Comparison of ENCODE assay signal across 15 mouse cellular contexts in the genomic region with DNA sequence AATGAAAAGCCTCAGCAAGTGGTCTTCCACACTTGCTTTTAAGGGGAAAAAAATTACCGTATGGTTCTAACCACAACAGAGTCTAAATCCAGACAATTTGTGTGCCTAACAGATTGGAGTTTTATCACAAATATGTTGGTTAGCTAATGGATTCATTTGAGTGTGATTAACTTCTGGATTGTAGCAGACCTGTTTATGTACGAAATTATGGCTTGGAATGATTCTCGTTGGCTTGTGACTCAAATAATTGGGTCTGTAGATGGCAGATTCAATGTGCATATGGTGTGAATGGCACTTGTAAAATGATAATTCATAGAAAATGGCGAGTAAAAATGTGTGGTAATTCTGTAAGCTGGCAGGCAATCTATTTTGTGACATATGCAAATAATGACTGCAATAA.
"Had no signal": no experiment of that assay in that cellular context is flagged by ENCODE, and none has a peak within 500 bp of the region (broad histone marks: within the 10 kb centered on the region; RNA-seq: fewer than 3 reads in every experiment).

No protein-coding gene starts in this region.

- H3K9me3 ChIP-seq: kidney, embryonic 15.5 days; liver, embryonic 13.5 days had no signal

- H3K4me2 ChIP-seq: kidney, embryonic 15.5 days; liver, embryonic 13.5 days; midbrain, embryonic 11.5 days had no signal

- DNase-seq: kidney, postnatal 10 days; kidney, postnatal 36 days; liver, embryonic 13.5 days; lung, adult 2 months; lung, postnatal 14 days; lung, postnatal 4 days; midbrain, embryonic 14.5 days; right cerebral cortex, postnatal 14 days; right cerebral cortex, postnatal 4 days; thymus, adult 2 months; thymus, postnatal 14 days; thymus, postnatal 4 days had no signal

- H3K27me3 ChIP-seq: kidney, embryonic 15.5 days; liver, embryonic 13.5 days had no signal

- H3K36me3 ChIP-seq: kidney, embryonic 15.5 days; liver, embryonic 13.5 days had no signal

- H3K27ac ChIP-seq: kidney, embryonic 15.5 days; liver, embryonic 13.5 days; stomach, postnatal 0 days had no signal

- H3K4me3 ChIP-seq: kidney, embryonic 15.5 days; liver, embryonic 13.5 days had no signal

- H3K9ac ChIP-seq: kidney, embryonic 15.5 days; liver, embryonic 13.5 days had no signal

- H3K4me1 ChIP-seq: kidney, embryonic 15.5 days; liver, embryonic 13.5 days had no signal
